Mouse (Mus musculus) lung, embryonic 15.5 days (tissue): ENCODE data around the gene Romo1. TPM values are rescaled to one million over a fixed set of nuclear protein-coding genes. Genes with fewer than 3 reads are reported as not detected.
"Not testable (repeated sequence)": the region's sequence is repeated elsewhere in the genome, so short reads cannot be mapped to it uniquely, and the experiment has no call there.

Source experiments
- ATAC-seq: fragments of 200-750 bp; cut with Nextera tagmentation; 2 replicates; pipeline ENCODE4 v1.8.0; 2017; ENCODE audit warnings: moderate number of reproducible peaks, borderline replicate concordance; ENCODE audit not compliant: low FRiP score, low TSS enrichment; ENCODE audit errors: extremely low read depth
- H3K27ac ChIP-seq: fragments of 300-500 bp; sonication (generic); 2 replicates; pipeline ENCODE4 v1.5.1; 2015; ENCODE audit warnings: moderate library complexity, mild to moderate bottlenecking, inconsistent platforms
- H3K27me3 ChIP-seq: fragments of 300-500 bp; sonication (generic); 2 replicates; pipeline ENCODE4 v1.6.1; 2015; ENCODE audit warnings: inconsistent platforms
- H3K36me3 ChIP-seq: fragments of 300-500 bp; sonication (generic); 2 replicates; pipeline ENCODE4 v1.6.1; 2015; ENCODE audit warnings: inconsistent platforms
- H3K4me1 ChIP-seq: fragments of 300-500 bp; sonication (generic); 2 replicates; pipeline ENCODE4 v1.6.1; 2015; ENCODE audit warnings: inconsistent platforms
- H3K4me2 ChIP-seq: fragments of 300-500 bp; sonication (generic); 2 replicates; pipeline ENCODE4 v1.6.1; 2015; ENCODE audit warnings: inconsistent platforms, mild to moderate bottlenecking, moderate library complexity
- H3K4me3 ChIP-seq: fragments of 300-500 bp; sonication (generic); 2 replicates; pipeline ENCODE4 v1.5.1; 2015; ENCODE audit warnings: mild to moderate bottlenecking, inconsistent platforms
- H3K9ac ChIP-seq: fragments of 300-500 bp; sonication (generic); 2 replicates; pipeline ENCODE4 v1.6.1; 2015; ENCODE audit warnings: inconsistent platforms
- H3K9me3 ChIP-seq: fragments of 300-500 bp; sonication (generic); 2 replicates; pipeline ENCODE4 v1.6.1; 2016; ENCODE audit warnings: inconsistent platforms
- WGBS: fragments of 180-500 bp; shearing (Covaris S2); methylation state at CpG from one replicate; pipeline ENCODE4 v1.1.7; 2015; 5-methylcytosine and 5-hydroxymethylcytosine counted together
- polyA plus RNA-seq: library from polyadenylated mRNA; unstranded; fragments of >200 nt; fragmentation: Nextera tagmentation; extraction: Ambion mirVana; gene quantifications from 2 replicates; pipeline ENCODE4 v1.2.1, GENCODE M21; 2015

Romo1 gene
- polyA plus RNA-seq, 1 experiment from 2014 or later: 340 TPM

GRCm38 (mm10) chr2:156180824-156181590 is 37.2 kb downstream of the Romo1 start:
- H3K9me3 ChIP-seq: no peaks in the 10 kb centered on the region
- H3K4me3 ChIP-seq: peak overlapping the region; percentile 96
- ATAC-seq: no peak
- peak overlapping the region; percentile 70 for H3K4me2 ChIP-seq
- peaks cover 23% of the 10 kb centered on the region for H3K4me1 ChIP-seq
- no peaks in the 10 kb centered on the region for H3K27me3 ChIP-seq
- peak overlapping the region; percentile 85 for H3K27ac ChIP-seq
- 9% methylated on average over 8 of the region's 8 CpGs for WGBS
- H3K36me3 ChIP-seq: peaks cover 19% of the 10 kb centered on the region
- H3K9ac ChIP-seq: peak overlapping the region; percentile 70

- 77% methylated on average over 2 of the region's 2 CpGs for WGBS
- Histone ChIP-seq H3K9me3 (no peaks in the 10 kb centered on the region), H3K27me3 (no peaks in the 10 kb centered on the region), H3K27ac (no peak overlapping the region), H3K4me2 (no peak overlapping the region), H3K36me3 (peaks cover 17% of the 10 kb centered on the region), H3K9ac (no peak overlapping the region), H3K4me1 (peaks cover 23% of the 10 kb centered on the region), H3K4me3 (no peak overlapping the region)
- ATAC-seq: no peak
Measured at GRCm38 (mm10) chr2:156181592-156181991, 37.8 kb downstream of the Romo1 start.

GRCm38 (mm10) chr2:156189241-156189640 is 45.4 kb downstream of the Romo1 start:
- H3K9ac ChIP-seq, H3K4me1 ChIP-seq, H3K36me3 ChIP-seq, H3K9me3 ChIP-seq, H3K27me3 ChIP-seq, ATAC-seq, H3K4me2 ChIP-seq, H3K27ac ChIP-seq, H3K4me3 ChIP-seq: not testable (repeated sequence)
- 61% methylated on average over 7 of the region's 7 CpGs for WGBS

- Histone ChIP-seq H3K4me2 (no peak overlapping the region), H3K27ac (no peak overlapping the region), H3K9ac (no peak overlapping the region), H3K27me3 (no peaks in the 10 kb centered on the region), H3K36me3 (no peaks in the 10 kb centered on the region), H3K4me1 (no peaks in the 10 kb centered on the region), H3K9me3 (no peaks in the 10 kb centered on the region), H3K4me3 (no peak overlapping the region)
- 70% methylated on average over 14 of the region's 14 CpGs for WGBS
- no peak; the same call in 1 of the 2 replicates for ATAC-seq
Measured at GRCm38 (mm10) chr2:156190004-156190896, 46.4 kb downstream of the Romo1 start.

GRCm38 (mm10) chr2:156191540-156191939 is 47.7 kb downstream of the Romo1 start:
- 87% methylated on average over 2 of the region's 2 CpGs for WGBS
- H3K27me3 ChIP-seq: no peaks in the 10 kb centered on the region
- H3K27ac ChIP-seq: no peak overlapping the region
- H3K4me1 ChIP-seq: peaks cover 5% of the 10 kb centered on the region
- ATAC-seq: no peak
- H3K36me3 ChIP-seq: no peaks in the 10 kb centered on the region
- H3K4me3 ChIP-seq: no peak overlapping the region
- no peak overlapping the region for H3K4me2 ChIP-seq
- H3K9me3 ChIP-seq: no peaks in the 10 kb centered on the region
- H3K9ac ChIP-seq: no peak overlapping the region

GRCm38 (mm10) chr2:156192068-156192467 is 48.2 kb downstream of the Romo1 start:
- Histone ChIP-seq H3K4me2 (no peak overlapping the region), H3K9ac (no peak overlapping the region), H3K4me3 (no peak overlapping the region), H3K36me3 (no peaks in the 10 kb centered on the region), H3K27ac (no peak overlapping the region), H3K27me3 (no peaks in the 10 kb centered on the region), H3K4me1 (peaks cover 5% of the 10 kb centered on the region), H3K9me3 (no peaks in the 10 kb centered on the region)
- WGBS: 76% methylated on average over 2 of the region's 2 CpGs
- ATAC-seq: no peak

GRCm38 (mm10) chr2:156193066-156193862 is 49.4 kb downstream of the Romo1 start:
- Histone ChIP-seq H3K9ac (no peak overlapping the region), H3K9me3 (no peaks in the 10 kb centered on the region), H3K4me2 (no peak overlapping the region), H3K4me1 (peaks cover 14% of the 10 kb centered on the region), H3K36me3 (no peaks in the 10 kb centered on the region), H3K27ac (no peak overlapping the region), H3K4me3 (no peak overlapping the region), H3K27me3 (no peaks in the 10 kb centered on the region)
- 69% methylated on average over 3 of the region's 3 CpGs for WGBS
- no peak for ATAC-seq

GRCm38 (mm10) chr2:156194571-156194970 is 50.7 kb downstream of the Romo1 start:
- H3K9ac ChIP-seq: no peak overlapping the region
- H3K9me3 ChIP-seq: no peaks in the 10 kb centered on the region
- no peak for ATAC-seq

More at GRCm38 (mm10) chr2:156194571-156194970, 50.7 kb downstream of the Romo1 start:
- Histone ChIP-seq H3K4me3 (no peak overlapping the region), H3K27me3 (no peaks in the 10 kb centered on the region), H3K36me3 (no peaks in the 10 kb centered on the region), H3K4me1 (peaks cover 23% of the 10 kb centered on the region), H3K4me2 (no peak overlapping the region), H3K27ac (no peak overlapping the region)

Other genes with a start within 250 kb of the Romo1 start
- gene Uqcc1, start 213.7 kb upstream of the Romo1 start, polyA plus RNA-seq: 65.9 and 75.6 TPM in 2 replicates
- not detected in 2 replicates for gene Gm15557, start 203.3 kb upstream of the Romo1 start, polyA plus RNA-seq
- 0.34 and 0.57 TPM in 2 replicates for gene Gdf5, start 198.7 kb upstream of the Romo1 start, polyA plus RNA-seq
- 22.5 and 26.1 TPM in 2 replicates for gene Cep250, start 187.6 kb upstream of the Romo1 start, polyA plus RNA-seq
- gene 6430550D23Rik, start 136.1 kb upstream of the Romo1 start, polyA plus RNA-seq: 0.88 and 1.8 TPM in 2 replicates
- gene Ergic3, start 136.0 kb upstream of the Romo1 start, polyA plus RNA-seq: 224 and 226 TPM in 2 replicates
- gene Fer1l4, start 91.1 kb upstream of the Romo1 start, polyA plus RNA-seq: not detected in 2 replicates
- 3.6 and 3.7 TPM in 2 replicates for gene Spag4, start 78.9 kb upstream of the Romo1 start, polyA plus RNA-seq
- 75.2 and 76.2 TPM in 2 replicates for gene Cpne1, start 32.1 kb upstream of the Romo1 start, polyA plus RNA-seq
- gene Rbm12, start 32.1 kb upstream of the Romo1 start, polyA plus RNA-seq: 25.5 and 27.2 TPM in 2 replicates
- gene Gm28036, start 16.9 kb upstream of the Romo1 start, polyA plus RNA-seq: 15.7 and 21.0 TPM in 2 replicates
- 42.5 TPM in 2 replicates for gene Nfs1, start 147 bp downstream of the Romo1 start, polyA plus RNA-seq
- gene Rbm39, start 36.2 kb downstream of the Romo1 start, polyA plus RNA-seq: 559 and 568 TPM in 2 replicates
- gene Phf20, start 52.4 kb downstream of the Romo1 start, polyA plus RNA-seq: 62.2 and 67.7 TPM in 2 replicates
- gene Cnbd2, start 168.3 kb downstream of the Romo1 start, polyA plus RNA-seq: 3.7 and 4.0 TPM in 2 replicates
- 64.7 and 68.5 TPM in 2 replicates for gene Scand1, start 168.7 kb downstream of the Romo1 start, polyA plus RNA-seq